Mouse (Mus musculus) cerebellum, postnatal 10 days (tissue): ENCODE results near the gene Majin.
A peak's percentile ranks its signal among the peaks of the same experiment; 100 is the strongest.

Experiments used
- DNase-seq, 2 experiments: peaks; one replicate each; pipeline ENCODE4 v3.0.0; 2021; ENCODE audit warnings: mixed read lengths in 2 of 2

Majin gene

GRCm38 (mm10) chr19:6230411-6230810, 46.2 kb downstream of the Majin start:
- peak; percentile 69 to 78 for DNase-seq

DNA sequence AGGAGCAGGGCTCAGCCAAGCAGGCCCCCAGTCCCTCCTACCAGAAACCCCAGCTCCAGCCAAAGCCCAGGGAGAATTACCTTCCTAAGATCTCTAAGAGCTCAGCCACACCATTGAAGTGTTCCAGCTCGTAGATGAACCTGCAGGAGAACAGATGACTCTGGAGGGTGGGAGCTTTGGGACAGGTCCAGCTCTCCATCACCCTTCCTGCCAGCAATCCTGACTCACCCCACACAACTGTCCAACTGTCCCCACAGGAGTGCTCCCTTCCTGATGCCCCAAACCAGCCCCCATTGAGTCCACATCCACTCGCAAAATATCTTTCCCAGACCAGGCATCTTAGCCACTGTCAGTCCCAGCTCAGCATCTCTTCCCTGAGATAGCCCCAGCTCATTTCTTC, 46.8 kb downstream of the Majin start:
- peak in 1 of 2 experiments; percentile 38 for DNase-seq

GRCm38 (mm10) chr19:6233647-6234046, 49.5 kb downstream of the Majin start:
- DNase-seq = peak in 1 of 2 experiments; percentile 10

DNA sequence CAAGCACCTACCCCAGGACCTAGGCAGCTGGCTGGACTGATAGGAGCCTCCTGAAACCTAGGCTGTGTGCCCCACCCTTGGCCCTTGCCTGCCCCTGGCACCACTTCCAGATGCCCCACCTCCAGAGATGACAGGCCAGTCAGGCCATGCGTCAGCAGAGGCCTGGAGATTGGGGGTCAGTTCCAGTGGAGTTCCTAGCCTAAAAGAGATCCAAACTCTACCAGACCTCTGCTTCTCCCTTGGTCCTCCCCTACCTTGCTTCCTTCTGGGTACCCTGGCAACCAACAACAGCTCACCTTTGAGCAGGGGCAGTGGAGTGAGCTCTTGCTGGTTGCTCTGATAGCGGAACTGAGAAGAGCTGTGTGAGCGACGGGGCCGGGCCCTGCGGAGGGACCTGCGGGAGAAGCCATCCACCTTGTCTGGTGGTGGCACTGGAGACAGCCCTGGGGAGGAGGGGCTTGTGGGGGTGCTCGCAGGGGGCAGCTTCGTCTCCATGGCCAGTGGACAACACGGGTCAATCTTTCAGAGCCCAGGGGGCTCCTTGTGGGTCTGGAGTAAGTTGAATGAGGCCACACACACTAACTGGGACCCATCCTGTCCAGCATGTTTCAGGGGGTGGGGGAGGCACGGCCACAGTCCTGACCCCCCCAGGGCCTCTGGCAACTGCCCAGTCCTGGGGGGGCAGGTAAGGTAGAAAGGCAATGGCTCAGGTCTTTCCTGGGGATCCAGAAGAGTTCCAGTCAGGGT, 50.3 kb downstream of the Majin start:
- peak; percentile 46 to 49 for DNase-seq

- peak; percentile 98 for DNase-seq
Observed at GRCm38 (mm10) chr19:6235084-6236052, 51.2 kb downstream of the Majin start, which contains the start of gene Ppp2r5b. Ppp2r5b (minus strand) TSS chr19:6235872.

DNA sequence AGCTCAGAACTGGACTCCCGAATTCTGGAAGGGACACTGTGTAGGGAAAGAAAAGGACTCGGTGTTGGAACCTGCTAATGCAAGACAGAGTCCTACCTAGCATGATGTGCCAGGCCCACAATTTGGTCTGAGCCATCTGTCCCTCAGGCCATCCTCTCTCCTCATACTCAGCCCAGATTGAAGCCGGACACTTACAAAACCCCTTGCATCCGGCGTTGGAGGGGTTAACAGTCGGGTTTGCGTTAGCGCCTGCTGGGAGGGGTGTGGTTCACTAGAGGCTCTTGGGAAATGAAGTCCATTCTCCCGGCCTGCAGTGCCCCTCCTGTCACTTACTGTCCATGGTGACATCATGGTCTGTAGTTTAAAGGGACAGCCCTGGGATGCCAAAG, 51.9 kb downstream of the Majin start:
- DNase-seq = peak; percentile 98 to 99

DNA sequence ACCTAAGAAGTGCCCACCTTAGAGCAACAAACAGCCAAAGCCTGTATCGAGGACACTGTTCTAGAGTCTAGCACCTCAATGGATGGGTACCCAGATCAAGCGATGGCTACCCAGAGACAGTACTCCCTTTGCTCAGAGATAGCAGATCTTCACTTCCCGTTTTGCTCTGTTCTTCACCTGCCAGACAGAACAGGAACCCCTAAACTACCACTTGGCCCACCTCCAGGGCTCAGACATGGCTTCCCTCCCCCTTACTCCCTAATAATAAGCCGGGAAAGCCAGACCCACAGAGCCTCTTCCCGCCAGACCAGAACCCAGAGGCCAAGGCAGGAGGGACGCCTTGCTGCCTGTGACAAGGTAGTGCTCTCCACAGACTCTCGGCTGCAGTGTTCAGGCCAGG, 52.7 kb downstream of the Majin start:
- DNase-seq = peak; percentile 44 to 46

DNA sequence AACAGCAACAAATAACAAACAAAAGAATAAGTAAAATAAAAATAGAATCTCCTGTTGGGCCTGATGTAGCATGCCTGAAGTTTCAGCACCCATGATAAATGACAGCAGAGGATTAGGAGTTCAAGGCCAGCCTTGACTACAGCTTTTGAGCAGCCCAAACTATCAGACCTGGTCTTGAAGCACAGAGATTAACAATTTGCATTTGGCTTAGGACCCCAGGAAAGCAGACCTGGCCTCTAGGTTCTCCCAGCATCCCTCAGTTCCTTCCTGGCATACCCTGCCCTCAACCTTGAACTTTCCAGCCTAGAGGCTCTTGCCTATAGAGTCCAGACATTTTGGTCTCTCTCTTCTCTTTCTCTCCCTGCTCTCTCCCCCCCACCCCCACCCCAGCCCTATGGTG, 54.6 kb downstream of the Majin start:
- no peak for DNase-seq

DNA sequence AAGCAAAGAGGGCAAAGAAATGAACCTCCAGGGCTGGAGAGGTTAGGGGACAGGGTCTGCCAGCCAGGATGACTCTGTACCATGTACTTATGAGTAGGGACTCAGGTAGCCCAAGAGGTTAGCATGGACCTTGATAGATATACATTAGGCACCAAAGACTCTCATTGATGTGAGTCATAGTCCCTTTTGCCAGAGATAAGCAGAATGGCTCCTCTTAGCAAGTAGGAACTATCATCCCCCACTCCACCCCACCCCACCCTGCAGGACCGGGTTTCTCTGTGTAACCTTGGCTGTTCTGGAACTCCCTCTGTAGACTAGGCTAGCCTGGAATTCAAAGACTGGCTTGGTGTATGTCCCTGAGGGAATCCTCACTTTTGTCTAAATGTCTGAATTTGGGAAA, 55.9 kb downstream of the Majin start:
- DNase-seq = no peak

DNA sequence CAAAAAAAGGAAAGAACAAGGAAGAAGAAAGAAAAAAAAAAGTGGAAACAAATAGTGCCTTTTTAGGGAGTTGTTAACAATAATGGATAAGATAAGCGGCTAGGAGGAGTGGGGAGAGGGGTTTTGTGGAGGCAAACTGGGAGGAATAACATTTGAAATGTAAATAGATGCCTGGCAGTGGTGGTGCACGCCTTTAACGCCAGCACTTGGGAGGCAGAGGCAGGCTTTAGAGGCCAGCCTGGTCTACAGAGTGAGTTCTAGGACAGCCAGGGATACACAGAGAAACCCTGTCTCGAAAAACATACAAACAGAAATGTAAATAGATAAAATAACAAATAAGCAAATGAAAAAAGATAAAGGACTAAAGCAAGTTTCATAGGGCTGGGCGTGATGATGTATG, 56.5 kb downstream of the Majin start:
- DNase-seq = no peak

DNA sequence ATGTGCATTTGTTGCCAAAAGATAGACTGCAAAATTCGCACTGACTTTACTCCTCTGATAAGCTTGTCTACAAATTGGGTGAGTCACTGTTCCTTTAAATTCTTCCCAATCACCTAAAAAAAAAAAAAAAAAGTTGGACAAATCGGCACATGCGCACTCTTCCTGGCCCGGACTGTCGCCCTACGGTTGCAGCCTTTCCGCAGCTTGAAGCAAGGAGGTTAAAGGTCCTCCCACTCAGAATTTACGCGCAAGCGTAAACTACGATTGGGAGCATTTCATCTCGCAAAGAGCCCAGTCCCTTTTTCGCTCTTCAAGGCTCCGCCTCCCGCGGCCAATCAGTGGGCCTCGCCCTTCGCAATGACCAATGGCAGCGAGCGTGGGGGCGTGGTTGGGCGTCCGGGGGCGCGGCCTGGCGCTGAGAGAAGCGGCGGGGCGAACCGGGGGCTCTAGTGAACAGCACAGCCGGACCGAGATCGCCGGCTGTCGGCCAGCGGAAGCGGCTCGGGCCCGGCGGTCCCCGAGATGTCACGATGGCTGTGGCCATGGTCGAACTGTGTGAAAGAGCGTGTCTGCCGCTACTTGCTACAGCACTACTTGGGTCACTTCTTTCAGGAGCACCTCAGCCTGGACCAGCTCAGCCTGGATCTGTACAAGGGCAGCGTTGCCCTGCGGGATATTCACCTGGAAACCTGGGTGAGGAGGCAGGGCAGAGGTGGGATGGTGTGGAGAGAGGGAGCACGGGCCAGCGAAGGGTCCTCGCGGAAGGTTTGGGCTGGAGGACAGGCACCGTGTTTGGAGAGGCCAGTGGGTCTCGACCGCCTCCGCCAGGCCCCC, 57.3 kb downstream of the Majin start, which contains the start of gene Atg2a:
TSS of gene Atg2a (plus strand) at position 395 of the 834 bp plus-strand sequence.
- DNase-seq = peak; percentile 99

- peak; percentile 66 to 68 for DNase-seq
Observed at GRCm38 (mm10) chr19:6242281-6242680, 58.1 kb downstream of the Majin start.

GRCm38 (mm10) chr19:6243226-6243625, 59.0 kb downstream of the Majin start:
- DNase-seq = no peak

- no peak for DNase-seq
Observed at GRCm38 (mm10) chr19:6245806-6246205, 61.6 kb downstream of the Majin start.

DNA sequence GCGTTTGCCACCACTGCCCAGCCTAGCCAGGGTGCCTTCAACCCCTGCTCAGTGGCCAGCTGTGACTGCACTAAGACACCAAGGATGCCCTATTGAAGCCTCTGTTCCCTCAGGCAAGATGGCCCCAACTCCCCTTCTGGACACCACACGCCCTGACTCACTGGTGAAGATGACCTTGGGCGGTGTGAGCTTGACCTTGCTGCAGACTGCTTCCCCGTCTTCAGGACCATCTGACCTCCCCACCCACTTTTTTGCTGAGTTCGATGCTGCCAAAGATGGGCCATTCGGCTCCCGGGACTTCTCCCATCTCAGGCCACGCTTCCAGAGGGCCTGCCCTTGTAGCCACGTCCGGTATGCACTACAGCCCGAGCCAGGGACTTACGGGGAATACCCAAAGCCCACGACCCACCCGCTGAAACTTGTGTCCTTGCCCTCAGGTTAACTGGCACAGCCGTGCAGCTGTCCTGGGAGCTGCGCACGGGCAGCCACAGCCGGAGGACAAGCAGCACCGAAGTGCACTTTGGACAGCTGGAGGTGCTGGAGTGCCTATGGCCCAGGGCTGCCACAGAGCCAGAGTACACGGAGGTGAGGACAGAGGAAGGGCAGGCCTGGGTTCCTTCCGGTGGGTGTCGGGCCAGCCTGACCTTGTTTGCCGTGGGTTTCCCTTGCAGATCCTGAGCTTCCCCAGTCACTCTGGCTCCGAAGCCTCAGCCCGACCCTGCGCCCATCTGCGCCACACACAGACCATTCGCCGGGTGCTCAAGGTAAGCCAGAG, 63.5 kb downstream of the Majin start:
- DNase-seq = no peak

- DNase-seq = no peak
Observed at GRCm38 (mm10) chr19:6253021-6253420, 68.8 kb downstream of the Majin start.

DNA sequence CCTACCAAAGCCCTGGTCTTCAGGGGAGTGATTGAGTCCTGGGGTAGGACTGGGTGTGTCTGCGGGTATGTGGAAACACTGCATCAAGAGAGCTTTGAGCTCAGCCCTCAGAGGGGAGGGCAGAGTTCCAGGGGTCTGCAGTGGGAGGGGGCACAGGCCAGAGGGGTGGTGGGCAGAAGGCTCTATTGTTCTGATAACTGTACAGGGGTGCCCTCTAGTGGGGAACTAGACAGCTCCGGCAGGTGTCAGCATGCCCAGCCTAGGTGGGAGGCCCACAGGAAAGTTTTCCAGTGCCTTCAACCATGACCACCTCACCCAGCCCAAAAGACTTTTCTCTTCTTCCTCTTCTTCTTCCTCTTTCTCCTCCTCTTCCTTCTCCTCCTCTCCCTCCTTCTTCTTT, 76.2 kb downstream of the Majin start:
- DNase-seq = peak; percentile 78 to 83

DNA sequence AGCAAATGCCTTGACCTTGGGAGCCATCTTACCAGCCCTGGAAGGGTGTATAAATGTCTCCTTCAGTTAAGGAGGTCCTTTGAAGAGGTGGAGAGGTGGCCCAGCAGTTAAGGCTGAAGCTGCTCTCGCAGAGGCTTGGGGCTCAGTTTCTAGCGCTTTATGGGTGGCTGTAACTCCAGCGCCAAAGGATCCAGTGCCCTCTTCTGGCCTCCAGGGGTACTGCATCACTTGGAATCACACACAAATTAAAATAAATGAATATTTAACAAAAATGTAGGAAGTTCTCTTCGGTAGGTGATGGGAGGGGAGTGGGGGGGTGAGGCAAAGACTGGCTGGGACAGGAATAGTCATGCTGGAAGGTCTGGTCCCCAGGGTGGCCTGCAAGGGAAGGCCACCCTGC, 76.8 kb downstream of the Majin start:
- DNase-seq = peak in 1 of 2 experiments; percentile 45

DNA sequence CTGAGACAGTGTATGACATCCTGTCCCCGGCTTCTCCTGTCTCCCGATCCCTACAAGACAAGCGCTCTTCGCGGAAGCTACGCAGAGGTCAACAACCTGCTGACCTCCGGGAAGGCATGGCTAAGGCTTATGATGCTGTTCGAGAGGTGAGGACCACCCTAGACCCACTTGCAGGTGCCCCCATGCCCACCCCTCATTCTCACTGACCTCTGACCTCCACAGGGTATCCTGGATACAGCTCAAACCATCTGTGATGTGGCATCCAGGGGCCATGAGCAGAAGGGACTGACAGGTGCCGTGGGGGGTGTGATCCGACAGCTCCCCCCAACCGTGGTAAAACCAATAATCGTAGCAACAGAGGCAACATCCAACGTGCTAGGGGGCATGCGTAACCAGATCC, 77.2 kb downstream of the Majin start:
- no peak for DNase-seq

DNA sequence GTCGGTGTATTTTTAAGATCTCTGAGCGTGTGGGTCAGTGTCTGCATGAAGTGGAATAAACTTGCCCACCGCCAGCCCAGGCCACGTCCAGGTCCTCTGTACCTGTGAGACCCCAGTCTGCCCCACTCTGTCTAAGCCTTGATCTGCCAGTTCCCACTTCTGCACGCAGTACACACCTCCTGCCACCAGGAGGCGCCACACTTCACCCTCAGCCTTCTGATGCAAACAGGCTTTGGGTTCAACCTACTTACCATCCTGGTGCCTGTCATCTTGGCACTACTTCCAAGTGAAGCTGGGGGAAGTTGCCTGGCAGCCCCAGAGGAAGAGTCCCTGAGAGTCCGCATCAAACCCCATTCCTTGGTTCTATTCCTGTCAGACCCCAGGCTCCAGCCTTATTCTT, 78.0 kb downstream of the Majin start:
- DNase-seq = peak; percentile 90 to 94

DNA sequence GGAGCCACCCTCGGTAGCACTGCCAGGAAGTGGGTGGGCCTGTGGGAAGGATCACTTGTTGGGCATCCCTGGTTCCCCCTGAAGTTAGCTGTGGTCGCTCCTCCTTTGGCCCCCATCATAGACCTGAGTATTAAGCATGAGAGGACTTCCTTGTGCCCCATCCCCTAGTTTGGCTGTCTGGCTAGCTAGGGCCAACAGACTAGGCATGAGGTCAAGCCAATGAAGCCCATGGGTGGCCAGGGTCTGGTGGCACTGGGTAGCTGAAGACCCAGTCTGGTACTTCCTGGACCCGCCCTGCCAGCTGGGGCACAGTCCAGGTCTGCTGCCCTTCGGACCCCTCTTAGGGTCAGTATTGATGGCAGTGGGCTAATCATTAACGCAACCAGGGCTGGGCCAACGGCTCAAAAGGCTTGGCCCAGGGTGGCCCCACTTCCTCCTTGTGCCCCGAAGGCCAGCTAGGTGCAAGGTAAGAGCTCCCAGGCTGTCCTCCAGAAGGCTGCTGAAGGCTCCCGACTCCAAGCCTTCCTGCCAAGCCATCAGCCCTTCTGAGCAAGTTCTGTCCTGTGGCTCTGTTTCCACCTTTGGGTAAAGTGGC, 78.7 kb downstream of the Majin start:
- peak in 1 of 2 experiments; percentile 36 for DNase-seq
